Mouse (Mus musculus): Measurements from ENCODE around the gene Gstcd. TPM values are rescaled to one million over a fixed set of nuclear protein-coding genes. Genes with fewer than 3 reads are reported as not detected.
A peak's percentile ranks its signal among the peaks of the same experiment; 100 is the strongest.

The Gstcd gene
- polyA plus RNA-seq, 1 experiment = 0.38 TPM

- peaks cover 44% of the 10 kb centered on the region for H3K27me3 ChIP-seq (ENCODE audit: control insufficient read depth)
Measured at GRCm38 (mm10) chr3:132949380-132949790, 142.4 kb downstream of the Gstcd start.

GRCm38 (mm10) chr3:132948298-132948795 lies 143.5 kb downstream of the Gstcd start:
- H3K36me3 ChIP-seq (ENCODE audit: control insufficient read depth) = no peaks in the 10 kb centered on the region
- H3K4me1 ChIP-seq (ENCODE audit: control insufficient read depth) = peaks cover 4% of the 10 kb centered on the region
- peaks cover 44% of the 10 kb centered on the region for H3K27me3 ChIP-seq (ENCODE audit: control insufficient read depth)
- peaks cover 4% of the 10 kb centered on the region; the same call in 1 of the 2 replicates for H3K9me3 ChIP-seq (ENCODE audit: control insufficient read depth, low read length)
- TF ChIP-seq GATA1 (IDR thresholded peaks at IDR 0.05; ENCODE audit: low read length) = no peak
- TF ChIP-seq TAL1 (IDR thresholded peaks at IDR 0.05; ENCODE audit: low read length) = no peak
- H3K4me3 ChIP-seq (replicated peaks) = no peak overlapping the region

More at GRCm38 (mm10) chr3:132949380-132949790, 142.4 kb downstream of the Gstcd start:
- TF ChIP-seq GATA1 (IDR thresholded peaks at IDR 0.05; ENCODE audit: low read length) = no peak
- TF ChIP-seq TAL1 (IDR thresholded peaks at IDR 0.05; ENCODE audit: low read length) = no peak
- peaks cover 4% of the 10 kb centered on the region for H3K4me1 ChIP-seq (ENCODE audit: control insufficient read depth)
- H3K36me3 ChIP-seq (ENCODE audit: control insufficient read depth) = no peaks in the 10 kb centered on the region
- H3K4me3 ChIP-seq (replicated peaks) = peak overlapping the region; percentile 51
- H3K9me3 ChIP-seq (ENCODE audit: control insufficient read depth, low read length) = peaks cover 4% of the 10 kb centered on the region; the same call in 1 of the 2 replicates

- Histone ChIP-seq H3K27me3 (ENCODE audit: control insufficient read depth) (peaks cover 38% of the 10 kb centered on the region), H3K9me3 (ENCODE audit: control insufficient read depth, low read length) (peaks cover 4% of the 10 kb centered on the region; the same call in 1 of the 2 replicates)
Measured at GRCm38 (mm10) chr3:132946086-132946485, 145.7 kb downstream of the Gstcd start.

GRCm38 (mm10) chr3:132945669-132946068 lies 146.2 kb downstream of the Gstcd start:
- Histone ChIP-seq H3K9me3 (ENCODE audit: control insufficient read depth, low read length) (peaks cover 4% of the 10 kb centered on the region; the same call in 1 of the 2 replicates), H3K4me3 (replicated peaks) (no peak overlapping the region), H3K4me1 (ENCODE audit: control insufficient read depth) (peaks cover 4% of the 10 kb centered on the region), H3K27me3 (ENCODE audit: control insufficient read depth) (peaks cover 33% of the 10 kb centered on the region), H3K36me3 (ENCODE audit: control insufficient read depth) (no peaks in the 10 kb centered on the region)
- TF ChIP-seq TAL1 (IDR thresholded peaks at IDR 0.05; ENCODE audit: low read length) = no peak
- TF ChIP-seq GATA1 (IDR thresholded peaks at IDR 0.05; ENCODE audit: low read length) = no peak

More at GRCm38 (mm10) chr3:132946086-132946485, 145.7 kb downstream of the Gstcd start:
- TF ChIP-seq GATA1 (IDR thresholded peaks at IDR 0.05; ENCODE audit: low read length) = no peak
- TF ChIP-seq TAL1 (IDR thresholded peaks at IDR 0.05; ENCODE audit: low read length) = no peak
- H3K4me3 ChIP-seq (replicated peaks) = no peak overlapping the region
- H3K36me3 ChIP-seq (ENCODE audit: control insufficient read depth) = no peaks in the 10 kb centered on the region
- peaks cover 4% of the 10 kb centered on the region for H3K4me1 ChIP-seq (ENCODE audit: control insufficient read depth)

GRCm38 (mm10) chr3:132944609-132945008 lies 147.2 kb downstream of the Gstcd start:
- Histone ChIP-seq H3K36me3 (ENCODE audit: control insufficient read depth) (no peaks in the 10 kb centered on the region), H3K4me1 (ENCODE audit: control insufficient read depth) (peaks cover 1% of the 10 kb centered on the region), H3K4me3 (replicated peaks) (no peak overlapping the region), H3K9me3 (ENCODE audit: control insufficient read depth, low read length) (peaks cover under 1% of the 10 kb centered on the region; the same call in 1 of the 2 replicates), H3K27me3 (ENCODE audit: control insufficient read depth) (peaks cover 23% of the 10 kb centered on the region)
- TF ChIP-seq TAL1 (IDR thresholded peaks at IDR 0.05; ENCODE audit: low read length) = no peak
- no peak for TF ChIP-seq GATA1 (IDR thresholded peaks at IDR 0.05; ENCODE audit: low read length)

- Histone ChIP-seq H3K4me1 (ENCODE audit: control insufficient read depth) (no peaks in the 10 kb centered on the region), H3K4me3 (replicated peaks) (no peak overlapping the region), H3K36me3 (ENCODE audit: control insufficient read depth) (no peaks in the 10 kb centered on the region), H3K27me3 (ENCODE audit: control insufficient read depth) (peaks cover 19% of the 10 kb centered on the region), H3K9me3 (ENCODE audit: control insufficient read depth, low read length) (no peaks in the 10 kb centered on the region)
- TF ChIP-seq GATA1 (IDR thresholded peaks at IDR 0.05; ENCODE audit: low read length) (no peak), TAL1 (IDR thresholded peaks at IDR 0.05; ENCODE audit: low read length) (no peak)
Measured at GRCm38 (mm10) chr3:132944193-132944592, 147.6 kb downstream of the Gstcd start.

GRCm38 (mm10) chr3:132942778-132943177 lies 149.1 kb downstream of the Gstcd start:
- Histone ChIP-seq H3K36me3 (ENCODE audit: control insufficient read depth) (no peaks in the 10 kb centered on the region), H3K4me1 (ENCODE audit: control insufficient read depth) (no peaks in the 10 kb centered on the region), H3K27me3 (ENCODE audit: control insufficient read depth) (peaks cover 5% of the 10 kb centered on the region), H3K4me3 (replicated peaks) (no peak overlapping the region), H3K9me3 (ENCODE audit: control insufficient read depth, low read length) (no peaks in the 10 kb centered on the region)
- no peak for TF ChIP-seq TAL1 (IDR thresholded peaks at IDR 0.05; ENCODE audit: low read length)
- TF ChIP-seq GATA1 (IDR thresholded peaks at IDR 0.05; ENCODE audit: low read length) = no peak

GRCm38 (mm10) chr3:132940181-132940990 lies 151.4 kb downstream of the Gstcd start:
- TF ChIP-seq GATA1 (IDR thresholded peaks at IDR 0.05; ENCODE audit: low read length) (no peak), TAL1 (IDR thresholded peaks at IDR 0.05; ENCODE audit: low read length) (no peak)
- no peaks in the 10 kb centered on the region for H3K4me1 ChIP-seq (ENCODE audit: control insufficient read depth)

GRCm38 (mm10) chr3:132939006-132939405 lies 152.8 kb downstream of the Gstcd start:
- H3K4me1 ChIP-seq (ENCODE audit: control insufficient read depth) = no peaks in the 10 kb centered on the region
- no peaks in the 10 kb centered on the region for H3K36me3 ChIP-seq (ENCODE audit: control insufficient read depth)
- H3K4me3 ChIP-seq (replicated peaks) = no peak overlapping the region
- H3K27me3 ChIP-seq (ENCODE audit: control insufficient read depth) = no peaks in the 10 kb centered on the region
- TF ChIP-seq TAL1 (IDR thresholded peaks at IDR 0.05; ENCODE audit: low read length) (no peak), GATA1 (IDR thresholded peaks at IDR 0.05; ENCODE audit: low read length) (no peak)
- no peaks in the 10 kb centered on the region for H3K9me3 ChIP-seq (ENCODE audit: control insufficient read depth, low read length)

More at GRCm38 (mm10) chr3:132940181-132940990, 151.4 kb downstream of the Gstcd start:
- H3K4me3 ChIP-seq (replicated peaks) = no peak overlapping the region
- no peaks in the 10 kb centered on the region for H3K27me3 ChIP-seq (ENCODE audit: control insufficient read depth)
- H3K9me3 ChIP-seq (ENCODE audit: control insufficient read depth, low read length) = no peaks in the 10 kb centered on the region
- H3K36me3 ChIP-seq (ENCODE audit: control insufficient read depth) = no peaks in the 10 kb centered on the region

Data from erythroblast, embryonic 14.5 days (primary cell).